Mouse (Mus musculus) liver, embryonic 12.5 days (tissue): Measurements from ENCODE around the gene Wwox. TPM values are rescaled to one million over a fixed set of nuclear protein-coding genes. Genes with fewer than 3 reads are reported as not detected.

Source experiments
- ATAC-seq: fragments of 200-750 bp; cut with Nextera tagmentation; 2 replicates; pipeline ENCODE4 v1.8.0; 2017; ENCODE audit warnings: moderate number of reproducible peaks, mild to moderate bottlenecking, moderate library complexity
- H3K27ac ChIP-seq: fragments of 300-500 bp; sonication (generic); 2 replicates; pipeline ENCODE4 v1.5.1; 2016; ENCODE audit warnings: mild to moderate bottlenecking
- H3K27me3 ChIP-seq: fragments of 300-500 bp; sonication (generic); replicated peaks from 2 replicates; pipeline ENCODE4 v1.6.1; 2016; ENCODE audit warnings: mild to moderate bottlenecking, moderate library complexity
- H3K36me3 ChIP-seq: fragments of 300-500 bp; sonication (generic); 2 replicates; pipeline ENCODE4 v1.6.1; 2016; ENCODE audit warnings: mild to moderate bottlenecking, moderate library complexity
- H3K4me1 ChIP-seq: fragments of 300-500 bp; sonication (generic); 2 replicates; pipeline ENCODE4 v1.6.1; 2016
- H3K4me2 ChIP-seq: fragments of 300-500 bp; sonication (generic); 2 replicates; pipeline ENCODE4 v1.6.1; 2016; ENCODE audit warnings: mild to moderate bottlenecking, moderate library complexity
- H3K4me3 ChIP-seq: fragments of 300-500 bp; sonication (generic); 2 replicates; pipeline ENCODE4 v1.5.1; 2016; ENCODE audit warnings: mild to moderate bottlenecking, moderate library complexity
- H3K9ac ChIP-seq: fragments of 300-500 bp; sonication (generic); 2 replicates; pipeline ENCODE4 v1.6.1; 2016; ENCODE audit warnings: mild to moderate bottlenecking, moderate library complexity
- H3K9me3 ChIP-seq: fragments of 300-500 bp; sonication (generic); replicated peaks from 2 replicates; pipeline ENCODE4 v1.6.1; 2016; ENCODE audit warnings: mild to moderate bottlenecking, moderate library complexity
- WGBS: fragments of 180-500 bp; shearing (Covaris S2); methylation state at CpG from one replicate; pipeline ENCODE4 v1.1.7; 2016; ENCODE audit not compliant: insufficient replicate concordance; 5-methylcytosine and 5-hydroxymethylcytosine counted together
- polyA plus RNA-seq: library from polyadenylated mRNA; unstranded; fragments of >200 nt; fragmentation: Nextera tagmentation; extraction: Ambion mirVana; gene quantifications from 2 replicates; pipeline ENCODE4 v1.2.1, GENCODE M21; 2016

Wwox gene
- polyA plus RNA-seq, 1 experiment from 2014 or later: 5.2 TPM

GRCm38 (mm10) chr8:115164872-115165271, 725.4 kb downstream of the Wwox start:
- Histone ChIP-seq H3K27me3 (peaks cover 31% of the 10 kb centered on the region), H3K9me3 (no peaks in the 10 kb centered on the region), H3K36me3 (no peaks in the 10 kb centered on the region), H3K4me2 (no peak overlapping the region), H3K27ac (no peak overlapping the region), H3K4me3 (no peak overlapping the region), H3K4me1 (peaks cover 9% of the 10 kb centered on the region; the same call in 1 of the 2 replicates), H3K9ac (no peak overlapping the region)
- no peak for ATAC-seq
- 12% methylated on average over 13 of the region's 13 CpGs for WGBS

- no peak overlapping the region for H3K27ac ChIP-seq
- no peaks in the 10 kb centered on the region for H3K9me3 ChIP-seq
- no peaks in the 10 kb centered on the region for H3K36me3 ChIP-seq
- ATAC-seq: no peak
- no peaks in the 10 kb centered on the region for H3K4me1 ChIP-seq
- H3K27me3 ChIP-seq: 0 out of 2 replicates have a peak, but pooled peaks cover 3% of the 10 kb centered on the region
- WGBS: 70% methylated on average over 14 of the region's 14 CpGs
- no peak overlapping the region for H3K4me2 ChIP-seq
- H3K9ac ChIP-seq: no peak overlapping the region
- no peak overlapping the region for H3K4me3 ChIP-seq
Measured at GRCm38 (mm10) chr8:115173634-115174081, 734.2 kb downstream of the Wwox start.

DNA sequence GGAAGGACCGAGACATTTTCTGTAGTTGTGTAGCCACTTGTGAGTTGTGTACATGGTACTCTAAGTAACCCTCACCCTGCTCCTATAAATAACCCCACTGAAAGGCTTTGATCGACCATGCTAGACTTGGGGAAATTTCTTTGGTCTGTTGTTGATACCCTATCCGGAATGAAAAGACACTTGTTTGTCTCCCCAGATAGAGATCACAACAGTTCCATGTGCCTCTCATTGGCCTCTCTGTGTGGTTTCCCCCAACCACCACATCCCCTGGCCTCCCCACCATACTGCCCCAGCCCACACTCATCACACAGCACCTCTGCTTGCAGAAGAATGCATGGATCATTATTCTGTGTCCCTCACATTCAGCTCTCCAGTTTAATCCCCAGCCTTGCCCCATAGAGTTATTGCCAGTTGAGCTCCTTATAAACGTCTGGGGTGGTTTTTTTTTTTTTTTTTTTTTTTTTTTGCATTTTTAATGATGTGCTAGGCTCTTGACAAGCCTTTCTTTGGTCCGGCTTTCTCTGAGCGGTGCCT, 746.0 kb downstream of the Wwox start:
- ATAC-seq: no peak
- Histone ChIP-seq H3K27ac (no peak overlapping the region), H3K27me3 (no peaks in the 10 kb centered on the region), H3K9me3 (no peaks in the 10 kb centered on the region), H3K4me1 (peaks cover 4% of the 10 kb centered on the region; the same call in 1 of the 2 replicates), H3K4me2 (no peak overlapping the region), H3K36me3 (no peaks in the 10 kb centered on the region), H3K4me3 (no peak overlapping the region), H3K9ac (no peak overlapping the region)
- WGBS: 52% methylated on average over 6 of the region's 6 CpGs

GRCm38 (mm10) chr8:115186121-115186811, 746.8 kb downstream of the Wwox start:
- 72% methylated on average over 13 of the region's 13 CpGs for WGBS
- Histone ChIP-seq H3K9me3 (no peaks in the 10 kb centered on the region), H3K9ac (no peak overlapping the region), H3K4me1 (peaks cover 4% of the 10 kb centered on the region; the same call in 1 of the 2 replicates), H3K4me2 (no peak overlapping the region), H3K27me3 (no peaks in the 10 kb centered on the region), H3K27ac (no peak overlapping the region), H3K4me3 (no peak overlapping the region), H3K36me3 (no peaks in the 10 kb centered on the region)
- ATAC-seq: no peak

GRCm38 (mm10) chr8:115186882-115187281, 747.4 kb downstream of the Wwox start:
- Histone ChIP-seq H3K36me3 (no peaks in the 10 kb centered on the region), H3K4me1 (peaks cover 4% of the 10 kb centered on the region; the same call in 1 of the 2 replicates), H3K4me2 (no peak overlapping the region), H3K9ac (no peak overlapping the region), H3K9me3 (no peaks in the 10 kb centered on the region), H3K27me3 (no peaks in the 10 kb centered on the region), H3K27ac (no peak overlapping the region), H3K4me3 (no peak overlapping the region)
- ATAC-seq: no peak
- 63% methylated on average over 1 of the region's 2 CpGs for WGBS

DNA sequence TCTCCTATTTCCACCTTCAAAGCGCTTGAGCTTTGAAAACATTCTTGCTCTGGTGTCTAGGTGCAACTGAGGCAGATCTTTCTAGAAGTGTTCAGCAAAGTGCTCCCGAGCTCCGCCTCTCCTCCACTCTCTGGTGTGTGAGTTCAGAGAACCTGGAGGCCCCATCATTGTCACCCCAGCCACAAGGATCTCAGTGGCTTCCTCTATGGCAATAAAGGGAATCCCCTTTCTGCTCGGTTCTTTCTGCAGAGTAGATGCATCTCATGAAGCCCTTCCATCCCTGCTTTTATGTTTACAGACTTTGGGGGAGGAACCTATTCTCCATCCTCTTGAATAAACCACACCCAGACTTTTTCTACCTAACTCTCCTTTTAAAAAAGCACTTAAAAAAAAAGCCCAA, 749.0 kb downstream of the Wwox start:
- WGBS: 62% methylated on average over 4 of the region's 4 CpGs
- Histone ChIP-seq H3K27me3 (no peaks in the 10 kb centered on the region), H3K9ac (no peak overlapping the region), H3K4me3 (no peak overlapping the region), H3K9me3 (no peaks in the 10 kb centered on the region), H3K4me1 (peaks cover 4% of the 10 kb centered on the region; the same call in 1 of the 2 replicates), H3K4me2 (no peak overlapping the region), H3K36me3 (no peaks in the 10 kb centered on the region), H3K27ac (no peak overlapping the region)
- no peak for ATAC-seq

GRCm38 (mm10) chr8:115189836-115190235, 750.4 kb downstream of the Wwox start:
- WGBS: 46% methylated on average over 11 of the region's 11 CpGs
- H3K36me3 ChIP-seq: no peaks in the 10 kb centered on the region
- H3K27me3 ChIP-seq: no peaks in the 10 kb centered on the region
- no peak overlapping the region for H3K4me3 ChIP-seq
- no peak overlapping the region for H3K27ac ChIP-seq
- no peaks in the 10 kb centered on the region for H3K9me3 ChIP-seq
- peaks cover 4% of the 10 kb centered on the region; the same call in 1 of the 2 replicates for H3K4me1 ChIP-seq
- H3K9ac ChIP-seq: no peak overlapping the region
- ATAC-seq: no peak
- no peak overlapping the region for H3K4me2 ChIP-seq

DNA sequence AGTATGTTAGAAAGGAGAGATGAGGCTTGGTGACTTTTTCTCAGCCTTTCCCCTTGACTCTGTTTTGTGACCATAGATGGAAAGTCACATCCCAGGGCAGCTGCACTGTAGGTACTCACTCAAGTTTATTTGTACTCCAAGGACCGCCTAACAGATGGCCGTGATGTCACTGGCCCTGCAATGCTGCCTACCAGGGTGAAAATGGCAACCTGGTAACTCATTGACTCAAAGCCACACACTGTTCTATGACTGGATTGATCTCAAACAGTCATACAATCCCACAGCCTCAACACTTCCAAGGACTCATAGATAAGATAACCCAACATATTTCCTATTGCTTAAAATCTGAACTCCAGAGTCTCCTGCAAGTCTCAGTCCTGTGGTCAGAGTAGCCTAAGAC, 754.3 kb downstream of the Wwox start:
- no peak overlapping the region for H3K27ac ChIP-seq
- no peak overlapping the region for H3K4me3 ChIP-seq
- H3K36me3 ChIP-seq: no peaks in the 10 kb centered on the region
- H3K9me3 ChIP-seq: peaks cover 8% of the 10 kb centered on the region; the same call in 1 of the 2 replicates
- H3K4me2 ChIP-seq: no peak overlapping the region
- 69% methylated on average over 2 of the region's 2 CpGs for WGBS
- ATAC-seq: no peak
- H3K4me1 ChIP-seq: no peaks in the 10 kb centered on the region
- 0 out of 2 replicates have a peak, but pooled peaks cover 7% of the 10 kb centered on the region for H3K27me3 ChIP-seq
- no peak overlapping the region for H3K9ac ChIP-seq

DNA sequence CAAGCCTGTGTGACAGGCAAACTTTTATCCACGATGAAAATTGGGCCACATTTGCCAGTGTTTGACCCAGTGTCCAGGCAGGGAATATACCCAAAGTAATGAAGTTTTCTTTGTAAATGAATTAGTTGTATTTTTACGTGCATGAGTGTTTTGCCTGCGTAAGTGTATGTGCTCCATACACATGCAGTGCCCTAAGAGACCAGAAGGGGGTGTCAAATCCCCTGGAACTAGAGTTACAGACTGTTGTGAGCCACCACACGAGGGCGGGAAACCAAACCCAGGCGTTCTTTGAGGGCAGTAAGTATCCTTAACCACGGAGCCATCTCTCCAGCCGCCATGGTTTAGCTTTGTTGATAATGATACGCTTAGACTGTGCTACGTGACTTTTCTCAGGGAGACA, 755.9 kb downstream of the Wwox start:
- Histone ChIP-seq H3K4me3 (no peak overlapping the region), H3K27ac (no peak overlapping the region), H3K9me3 (peaks cover 8% of the 10 kb centered on the region; the same call in 1 of the 2 replicates), H3K9ac (no peak overlapping the region), H3K36me3 (no peaks in the 10 kb centered on the region), H3K27me3 (peaks cover 20% of the 10 kb centered on the region), H3K4me2 (no peak overlapping the region), H3K4me1 (no peaks in the 10 kb centered on the region)
- WGBS: 77% methylated on average over 10 of the region's 10 CpGs
- no peak for ATAC-seq

DNA sequence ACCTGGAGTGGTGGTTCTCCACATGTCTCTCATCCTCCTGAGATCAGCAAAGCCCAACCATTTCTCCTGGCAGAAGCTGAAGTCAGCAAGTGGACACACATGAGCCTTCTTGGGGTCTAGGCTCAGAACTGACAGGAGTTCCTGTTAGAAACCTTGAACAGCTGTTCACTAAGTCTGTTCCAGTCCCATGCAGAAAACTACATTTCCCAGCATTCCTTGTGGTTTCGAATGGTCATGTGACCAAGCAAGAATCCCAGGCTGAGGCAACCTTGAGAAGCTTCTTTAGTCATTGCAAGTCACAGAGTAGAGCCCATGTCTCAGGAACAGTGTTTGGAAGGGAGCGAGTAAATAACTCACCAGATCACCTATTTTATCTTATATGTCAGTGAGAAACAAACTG, 757.4 kb downstream of the Wwox start:
- no peak for ATAC-seq
- H3K4me1 ChIP-seq: no peaks in the 10 kb centered on the region
- H3K36me3 ChIP-seq: no peaks in the 10 kb centered on the region
- no peak overlapping the region for H3K4me3 ChIP-seq
- H3K4me2 ChIP-seq: no peak overlapping the region
- no peak overlapping the region for H3K9ac ChIP-seq
- H3K27ac ChIP-seq: no peak overlapping the region
- 51% methylated on average over 2 of the region's 2 CpGs for WGBS
- H3K9me3 ChIP-seq: peaks cover 8% of the 10 kb centered on the region; the same call in 1 of the 2 replicates
- peaks cover 23% of the 10 kb centered on the region for H3K27me3 ChIP-seq

- H3K4me3 ChIP-seq: no peak overlapping the region
- no peak for ATAC-seq
- H3K9me3 ChIP-seq: peaks cover 8% of the 10 kb centered on the region; the same call in 1 of the 2 replicates
- H3K27me3 ChIP-seq: peaks cover 23% of the 10 kb centered on the region
- H3K9ac ChIP-seq: no peak overlapping the region
- H3K4me1 ChIP-seq: no peaks in the 10 kb centered on the region
- H3K4me2 ChIP-seq: no peak overlapping the region
- 28% methylated on average over 4 of the region's 4 CpGs for WGBS
- no peak overlapping the region for H3K27ac ChIP-seq
- no peaks in the 10 kb centered on the region for H3K36me3 ChIP-seq
Measured at GRCm38 (mm10) chr8:115199204-115199603, 759.7 kb downstream of the Wwox start.

DNA sequence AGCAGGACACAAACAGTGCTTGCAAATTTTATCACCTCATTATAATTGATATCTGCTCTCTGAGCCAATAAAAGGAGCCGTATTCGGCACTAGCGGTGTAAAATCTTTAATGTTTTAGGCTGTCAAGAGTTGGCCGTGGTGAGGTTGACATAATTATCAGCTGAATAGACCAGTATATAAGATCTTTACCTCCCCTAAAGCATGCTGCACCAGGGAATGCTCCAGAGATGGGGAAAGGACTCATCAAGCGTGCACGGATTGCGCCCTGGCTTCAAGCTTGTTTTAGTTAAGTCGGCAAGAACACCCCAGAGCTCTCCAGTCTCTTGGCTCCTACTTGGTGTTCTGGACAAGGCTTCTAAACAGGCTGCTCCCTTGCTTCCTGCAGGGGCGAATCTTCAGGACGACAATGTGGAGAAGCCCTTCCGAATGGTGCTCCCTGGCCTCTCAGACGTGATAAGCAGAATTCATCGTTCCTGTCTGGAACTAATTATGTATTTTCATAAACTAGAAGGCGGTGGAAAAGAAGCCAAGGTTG, 760.2 kb downstream of the Wwox start:
- Histone ChIP-seq H3K4me2 (no peak overlapping the region), H3K4me1 (no peaks in the 10 kb centered on the region), H3K27me3 (peaks cover 23% of the 10 kb centered on the region), H3K36me3 (no peaks in the 10 kb centered on the region), H3K9ac (no peak overlapping the region), H3K9me3 (peaks cover 8% of the 10 kb centered on the region; the same call in 1 of the 2 replicates), H3K27ac (no peak overlapping the region), H3K4me3 (no peak overlapping the region)
- no peak for ATAC-seq
- WGBS: 35% methylated on average over 14 of the region's 14 CpGs
